8 mouse cellular contexts compared by ENCODE assay signal in the genomic region with DNA sequence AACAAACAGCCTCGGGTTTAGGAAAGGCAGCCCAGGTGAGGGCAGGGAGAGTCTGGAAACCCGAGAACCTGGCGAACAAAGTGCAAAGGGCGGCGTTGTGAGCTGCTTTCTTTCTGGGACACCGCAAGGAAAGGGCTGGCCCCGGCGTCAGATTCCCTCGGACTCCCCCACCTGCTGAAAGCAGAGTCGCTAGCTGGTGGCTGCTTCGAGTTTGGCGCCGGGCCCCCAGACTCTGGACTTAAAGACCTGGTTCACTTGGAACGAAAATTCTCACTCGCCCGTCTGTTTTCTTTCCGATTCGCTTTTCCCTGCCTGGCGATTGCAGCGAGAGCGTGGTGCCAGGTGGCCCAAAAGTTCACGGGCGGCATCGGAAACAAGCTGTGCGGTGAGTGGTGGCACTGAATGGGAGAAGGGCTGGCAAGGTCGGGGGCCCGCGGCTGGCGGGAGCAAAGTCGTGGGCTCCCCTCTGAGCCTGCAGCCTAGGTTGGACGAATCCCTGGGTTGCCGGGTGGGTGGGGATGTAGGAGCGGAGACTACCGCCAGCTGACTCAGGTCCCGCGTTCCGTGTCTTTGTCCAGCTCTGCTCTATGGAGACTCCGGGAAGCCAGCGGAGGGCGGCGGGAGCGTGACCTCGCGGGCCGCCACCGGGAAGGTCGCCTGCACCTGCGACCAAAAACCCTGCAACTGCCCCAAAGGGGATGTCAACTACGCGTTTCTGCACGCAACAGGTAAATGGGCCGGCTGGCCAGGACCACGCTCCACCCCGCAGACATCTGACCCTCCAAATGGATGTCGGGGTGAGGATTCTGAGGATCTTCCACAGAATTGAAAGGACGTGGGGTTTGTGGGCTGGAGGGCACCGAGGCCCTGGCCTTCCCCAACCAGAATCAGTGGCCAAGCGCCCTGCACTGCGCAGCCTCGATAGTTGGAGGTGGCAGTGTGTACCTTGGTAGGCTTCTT. TPM values are rescaled to one million over a fixed set of nuclear protein-coding genes. Genes with fewer than 3 reads are reported as not detected.
DNase-seq lines count a peak whose midpoint lies in the region; ATAC-seq and TF ChIP-seq lines count a peak whose summit lies in the region.

No protein-coding gene starts in this region.

- H3K27ac ChIP-seq in heart, embryonic 16.5 days (ENCODE audit: low read length), result no peak overlapping the region
- no peak overlapping the region for H3K27ac ChIP-seq in limb, embryonic 15.5 days

- no peaks in the 10 kb centered on the region for H3K9me3 ChIP-seq in E14TG2a.4 (ENCODE audit: low read length)
- H3K9me3 ChIP-seq in heart, embryonic 16.5 days (replicated peaks; ENCODE audit: control insufficient read depth, low read length), result no peaks in the 10 kb centered on the region
- H3K9me3 ChIP-seq in limb, embryonic 15.5 days, result no peaks in the 10 kb centered on the region

- H3K4me3 ChIP-seq in E14TG2a.4 (replicated peaks; ENCODE audit: low read length), result peak overlapping the region; percentile 77
- H3K4me3 ChIP-seq in heart, embryonic 16.5 days (ENCODE audit: low read length), result peak overlapping the region; percentile 49
- H3K4me3 ChIP-seq in limb, embryonic 15.5 days, result peak overlapping the region; percentile 36

- peak overlapping the region; percentile 74 for H3K4me2 ChIP-seq in heart, embryonic 16.5 days (ENCODE audit: low read depth, low read length)
- peak overlapping the region; percentile 68 for H3K4me2 ChIP-seq in limb, embryonic 15.5 days

- no peak for TF ChIP-seq CTCF in E14TG2a.4 (conservative IDR thresholded peaks at IDR 0.05; ENCODE audit: low read length)

- no peak overlapping the region for H3K9ac ChIP-seq in heart, embryonic 16.5 days (ENCODE audit: low read length)
- no peak overlapping the region for H3K9ac ChIP-seq in limb, embryonic 15.5 days

- H3K36me3 ChIP-seq in E14TG2a.4 (ENCODE audit: insufficient read depth, low read length), result no peaks in the 10 kb centered on the region
- H3K36me3 ChIP-seq in heart, embryonic 16.5 days (ENCODE audit: control insufficient read depth, insufficient read depth), result no peaks in the 10 kb centered on the region
- H3K36me3 ChIP-seq in limb, embryonic 15.5 days, result no peaks in the 10 kb centered on the region

- no peak for ATAC-seq in heart, embryonic 16.5 days (replicated peaks; ENCODE audit: extremely low read depth, insufficient read depth, low FRiP score)
- ATAC-seq in limb, embryonic 15.5 days (ENCODE audit: insufficient number of reproducible peaks, low FRiP score, low TSS enrichment, low read depth), result no peak

- DNase-seq in cerebellum, postnatal 14 days, result peak; percentile 39 to 40
- no peak for DNase-seq in cerebellum, adult 9-11 months
- peak; percentile 38 for DNase-seq in testis, postnatal 10 days (ENCODE audit: low spot score)
- no peak for DNase-seq in adrenal gland, adult 2 months
- no peak for DNase-seq in c-Kit-positive CD71-positive TER-119-positive erythroid progenitor cells, embryonic 14.5 days (ENCODE audit: low spot score)

- under 1% methylated on average over 60 of the region's 60 CpGs for WGBS in heart, embryonic 16.5 days
- WGBS in limb, embryonic 15.5 days, result 1% methylated on average over 60 of the region's 60 CpGs

- H3K4me1 ChIP-seq in E14TG2a.4 (replicated peaks; ENCODE audit: low read depth, low read length), result peaks cover 56% of the 10 kb centered on the region
- H3K4me1 ChIP-seq in heart, embryonic 16.5 days (ENCODE audit: control insufficient read depth, insufficient read depth, low read length), result peaks cover 12% of the 10 kb centered on the region
- H3K4me1 ChIP-seq in limb, embryonic 15.5 days, result peaks cover 25% of the 10 kb centered on the region

- peaks cover 84% of the 10 kb centered on the region for H3K27me3 ChIP-seq in E14TG2a.4 (ENCODE audit: insufficient read depth, low read length)
- peaks cover 81% of the 10 kb centered on the region for H3K27me3 ChIP-seq in heart, embryonic 16.5 days (ENCODE audit: control insufficient read depth, insufficient read depth, low read length)
- peaks cover 98% of the 10 kb centered on the region for H3K27me3 ChIP-seq in limb, embryonic 15.5 days

RNA-seq across cellular contexts. Expression of gene Gad2, which starts 1.4 kb away (rescaled TPM):
- polyA plus RNA-seq in heart, embryonic 16.5 days (2015; fragmentation: Nextera tagmentation; extraction: Ambion mirVana), result 0.19 and 0.20 TPM in 2 replicates
- 0.09 and 0.14 TPM in 2 replicates for polyA plus RNA-seq in limb, embryonic 15.5 days (2015; fragmentation: Nextera tagmentation; extraction: Ambion mirVana)
- not detected for total RNA-seq in adrenal gland, adult 2 months (2021)
- not detected in 2 replicates for polyA plus RNA-seq in adrenal gland, adult 2 months (2012; rRNA removed)

Comparison
In these comparisons a context has a peak if more than half of its experiments do, and no peak if none do; other contexts are left out.
1. DNase-seq: peak in cerebellum, postnatal 14 days (2 of 2) and testis, postnatal 10 days (single experiment); none in cerebellum, adult 9-11 months (single experiment), adrenal gland, adult 2 months (single experiment) and c-Kit-positive CD71-positive TER-119-positive erythroid progenitor cells, embryonic 14.5 days (single experiment).
2. Peak in every context shown above with its lines, with median percentiles within 50 percentile points of each other: H3K4me3 ChIP-seq.